Mouse (Mus musculus) gastrocnemius, postnatal 25 days (tissue): ENCODE results near the gene Sub1. TPM values are rescaled to one million over a fixed set of nuclear protein-coding genes. Genes with fewer than 3 reads are reported as not detected.

ENCODE experiments used
- DNase-seq: peaks from one replicate; pipeline ENCODE4 v3.0.0; 2022
- total RNA-seq, 2 experiments: library from RNA; stranded (reverse); gene quantifications; 1 replicate in 1 of 2; 2 replicates in 1 of 2; pipeline ENCODE4 v1.2.3; 2021

Sub1 gene
- total RNA-seq, 2 experiments from 2014 or later: 83.4 to 86.2 TPM

- DNase-seq: no peak
Measured at GRCm38 (mm10) chr15:11966367-11966766, 30.4 kb downstream of the Sub1 start.

GRCm38 (mm10) chr15:11965201-11965845, 31.5 kb downstream of the Sub1 start:
- DNase-seq: no peak

- DNase-seq: no peak
Measured at GRCm38 (mm10) chr15:11963791-11964525, 32.8 kb downstream of the Sub1 start.

GRCm38 (mm10) chr15:11959716-11960115, 37.1 kb downstream of the Sub1 start:
- no peak for DNase-seq

- peak; percentile 16 for DNase-seq
Measured at GRCm38 (mm10) chr15:11956129-11956528, 40.7 kb downstream of the Sub1 start.

GRCm38 (mm10) chr15:11954190-11954589, 42.6 kb downstream of the Sub1 start:
- no peak for DNase-seq

GRCm38 (mm10) chr15:11952159-11952558, 44.6 kb downstream of the Sub1 start:
- no peak for DNase-seq

GRCm38 (mm10) chr15:11951181-11951580, 45.6 kb downstream of the Sub1 start:
- DNase-seq: no peak

GRCm38 (mm10) chr15:11950144-11950543, 46.6 kb downstream of the Sub1 start:
- no peak for DNase-seq

GRCm38 (mm10) chr15:11949490-11949889, 47.3 kb downstream of the Sub1 start:
- DNase-seq: no peak

- DNase-seq: no peak
Measured at GRCm38 (mm10) chr15:11940855-11941254, 55.9 kb downstream of the Sub1 start.

Other genes with a start within 250 kb of the Sub1 start
- gene Npr3, start 89.7 kb downstream of the Sub1 start, total RNA-seq: 10 to 100 TPM; 12.2 to 16.2 TPM
- 10 to 100 TPM; 46.0 to 61.1 TPM for gene Zfr, start 120.8 kb upstream of the Sub1 start, total RNA-seq
- gene Mtmr12, start 208.0 kb upstream of the Sub1 start, total RNA-seq: 1 to 10 TPM; 3.1 to 4.7 TPM